Mouse (Mus musculus) cerebellum, postnatal 25 days (tissue): ENCODE measurements around the gene Morn4.

Experiments used
- DNase-seq, 2 experiments: peaks; one replicate each; pipeline ENCODE4 v3.0.0; 2021; ENCODE audit warnings: mixed read lengths in 2 of 2

The Morn4 gene

DNA sequence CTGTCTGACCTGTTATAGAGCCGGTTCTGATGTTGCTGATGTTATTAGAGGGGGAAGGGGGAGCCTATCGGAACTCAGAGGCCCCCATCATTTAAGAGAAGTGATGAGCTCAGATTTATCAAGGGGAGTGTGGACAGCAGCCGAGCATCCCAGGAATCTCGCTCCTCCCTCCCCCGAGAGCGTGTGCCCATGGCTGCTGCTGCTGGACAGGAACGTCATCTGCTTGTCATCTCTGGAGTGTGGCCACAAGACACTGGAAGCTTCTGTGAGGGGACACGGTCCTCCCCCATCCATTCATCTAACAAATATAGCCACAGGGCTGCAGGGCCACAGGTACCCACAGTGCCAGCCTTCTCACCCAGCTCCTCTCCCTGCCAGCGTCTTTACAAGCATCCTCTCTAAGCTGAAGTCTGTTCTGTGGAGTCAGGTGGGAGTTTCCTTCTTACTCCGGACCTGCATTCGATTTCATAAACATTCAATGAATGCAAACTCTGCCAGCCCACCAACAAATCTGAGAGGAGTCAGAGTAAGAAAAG, 48.9 kb downstream of the Morn4 start:
- DNase-seq = no peak

- peak in 1 of 2 experiments; percentile 52 for DNase-seq
Observed at GRCm38 (mm10) chr19:42036357-42036756, 49.8 kb downstream of the Morn4 start.

DNA sequence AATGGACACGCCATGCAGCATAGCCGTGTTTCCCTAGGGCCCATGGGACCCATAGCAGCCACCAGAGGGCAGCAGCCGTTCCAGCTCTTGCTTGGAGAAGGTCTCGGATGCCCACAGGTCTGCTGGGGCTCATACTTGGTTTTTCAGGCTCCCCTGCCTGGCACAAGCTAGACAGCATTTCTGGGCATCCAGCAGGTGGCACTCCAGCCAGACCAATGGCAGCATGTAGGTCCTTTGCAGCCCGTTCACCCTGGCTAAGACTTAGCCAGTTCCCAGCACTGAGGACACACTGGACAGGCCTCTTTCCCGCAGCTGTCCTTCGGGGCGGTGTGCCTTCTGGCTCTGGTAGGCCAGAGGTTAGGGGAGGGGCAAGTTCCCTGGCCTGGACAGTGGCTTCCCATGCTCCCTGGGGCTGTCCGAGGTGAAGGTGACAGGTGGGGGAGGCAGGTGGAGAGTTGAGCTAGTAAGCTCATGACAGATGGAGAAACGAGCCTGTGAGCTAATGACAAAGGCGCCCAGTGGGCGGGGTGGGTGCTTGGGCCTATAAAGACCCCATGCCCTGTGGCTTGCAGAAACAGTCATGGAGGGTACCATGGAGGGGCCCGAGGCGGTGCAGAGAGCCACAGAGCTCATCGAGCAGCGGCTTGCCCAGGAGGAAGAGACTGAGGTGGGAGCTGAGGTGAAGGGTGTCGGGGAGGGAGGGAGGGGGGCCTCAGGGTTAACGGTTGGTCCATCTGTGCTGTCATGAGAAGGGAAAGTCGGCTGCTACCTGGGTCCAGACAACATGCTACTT, 50.5 kb downstream of the Morn4 start, which contains the start of gene Ankrd2:
Ankrd2 (plus strand) TSS at position 545 of the 793 bp plus-strand sequence.
- DNase-seq = peak; percentile 91 to 94

DNA sequence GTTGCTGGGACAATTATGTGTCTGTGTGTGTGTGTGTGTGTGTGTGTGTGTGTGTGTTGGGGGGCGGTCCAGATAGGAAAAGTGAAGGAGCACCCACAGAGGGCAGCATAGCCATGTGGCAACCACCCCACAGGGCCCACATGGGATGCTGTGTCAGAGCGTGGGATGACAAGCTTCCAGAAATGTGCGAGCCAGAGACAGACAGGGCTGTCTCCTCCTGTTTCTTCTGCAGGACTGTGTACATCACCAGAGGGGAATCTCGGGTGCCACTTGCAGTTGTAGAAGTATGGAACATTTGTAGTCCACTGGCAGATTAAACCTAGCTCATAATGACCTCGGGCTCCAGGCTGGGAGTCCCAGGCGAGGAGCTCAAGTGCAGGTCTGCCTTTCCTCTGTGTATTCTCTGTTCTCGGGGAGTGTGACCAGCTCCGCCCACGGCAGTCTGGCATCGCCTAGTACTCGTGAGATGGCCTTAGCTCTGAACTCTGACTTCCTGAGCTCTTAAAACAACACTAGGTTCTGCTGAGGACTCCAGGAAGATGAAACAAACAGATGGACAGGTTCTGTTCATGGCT, 51.2 kb downstream of the Morn4 start:
- peak in 1 of 2 experiments; percentile 44 for DNase-seq

- peak in 1 of 2 experiments; percentile 51 for DNase-seq
Observed at GRCm38 (mm10) chr19:42034146-42034775, 51.9 kb downstream of the Morn4 start.

DNA sequence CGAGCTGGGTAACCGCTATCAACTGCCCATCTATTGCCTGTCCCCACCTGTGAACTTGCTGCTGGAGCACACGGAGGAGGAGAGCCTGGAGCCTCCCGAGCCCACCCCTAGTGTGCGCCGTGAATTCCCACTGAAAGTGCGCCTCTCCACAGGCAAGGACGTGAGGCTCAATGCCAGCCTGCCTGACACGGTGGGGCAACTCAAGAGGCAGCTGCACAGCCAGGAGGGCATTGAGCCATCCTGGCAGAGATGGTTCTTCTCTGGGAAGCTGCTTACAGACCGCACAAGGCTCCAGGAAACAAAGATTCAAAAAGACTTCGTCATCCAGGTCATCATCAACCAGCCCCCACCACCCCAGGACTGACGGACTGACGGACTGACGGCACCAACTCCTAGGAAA, 52.5 kb downstream of the Morn4 start:
- peak in 1 of 2 experiments; percentile 57 for DNase-seq

DNA sequence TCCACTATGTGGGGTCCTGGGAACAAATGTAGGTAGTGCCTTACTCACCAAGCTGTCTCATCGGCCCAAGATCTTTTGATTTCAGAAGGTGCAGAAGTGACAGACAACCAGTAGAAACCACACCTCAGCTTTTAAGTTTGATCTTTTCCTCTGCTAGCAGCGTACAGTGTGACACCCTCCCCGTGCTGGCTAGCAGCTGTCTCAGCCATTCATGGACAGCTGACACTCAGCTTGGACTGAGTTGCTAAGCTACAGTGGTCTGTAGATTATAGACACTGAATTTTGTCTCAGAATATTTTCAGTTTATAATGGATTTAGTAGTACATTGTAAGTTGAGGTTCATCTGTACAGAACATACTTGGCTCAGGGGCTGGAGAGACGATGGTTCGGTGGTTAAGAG, 55.0 kb downstream of the Morn4 start:
- DNase-seq = no peak

- DNase-seq = peak; percentile 93
Observed at GRCm38 (mm10) chr19:42026158-42026557, 60.0 kb downstream of the Morn4 start.
